Mouse (Mus musculus): ENCODE measurements around the gene Gm21972.
A peak's percentile ranks its signal among the peaks of the same experiment; 100 is the strongest.

GRCm38 (mm10) chr1:86154133-86154823 lies 20.8 kb downstream of the Gm21972 start, which contains the start of gene Armc9:
- TF ChIP-seq CTCF (IDR thresholded peaks at IDR 0.05; ENCODE audit: extremely low read depth, insufficient read depth, low read length) = no peak
- peak; percentile 98 for TF ChIP-seq POLR2A (IDR thresholded peaks at IDR 0.05; ENCODE audit: extremely low read depth, insufficient read depth, low read length)

Measured in cortical plate, adult 2 months (tissue).